Mouse (Mus musculus): ENCODE measurements around the gene Suclg1. TPM values are rescaled to one million over a fixed set of nuclear protein-coding genes. Genes with fewer than 3 reads are reported as not detected.

Gene Suclg1
- 147 TPM for polyA plus RNA-seq (2012; fragmentation: generic; extraction: Trizol)

- Histone ChIP-seq H3ac (ENCODE audit: control insufficient read depth, insufficient read length) (peak within 1 kb of the TSS; percentile 27), H3K4me2 (ENCODE audit: low read depth) (peak within 1 kb of the TSS; percentile 93), H3K36me3 (ENCODE audit: control insufficient read depth, insufficient read depth) (no peaks in the 10 kb centered on the region)
These were observed at the start of gene Suclg1 for GRCm38 (mm10) chr6:73248237-73249048. Gene Suclg1, plus strand, starts transcription at chr6:73248382.

GRCm38 (mm10) chr6:73203724-73204123 is 44.5 kb upstream of the Suclg1 start:
- H3K79me2 ChIP-seq (ENCODE audit: control insufficient read depth, insufficient read depth): no peaks in the 10 kb centered on the region
- no peak overlapping the region for H3K4me2 ChIP-seq (ENCODE audit: low read depth)
- TF ChIP-seq USF1 (IDR thresholded peaks at IDR 0.05; ENCODE audit: low read depth): peak; percentile 73
- TF ChIP-seq E2F4 (IDR thresholded peaks at IDR 0.05; ENCODE audit: insufficient read depth): no peak
- no peaks in the 10 kb centered on the region for H3K36me3 ChIP-seq (ENCODE audit: control insufficient read depth, insufficient read depth)
- H3ac ChIP-seq (ENCODE audit: control insufficient read depth, insufficient read length): no peak overlapping the region
- H3K27me3 ChIP-seq (ENCODE audit: control insufficient read depth, insufficient read depth, insufficient read length): no peaks in the 10 kb centered on the region
- no peak overlapping the region for H3K4me3 ChIP-seq

More at GRCm38 (mm10) chr6:73248237-73249048, at the start of gene Suclg1:
- peak within 1 kb of the TSS; percentile 79 for H3K4me3 ChIP-seq
- TF ChIP-seq POLR2A (IDR thresholded peaks at IDR 0.05; ENCODE audit: insufficient read length, low read depth) (peak; percentile 97), REST (IDR thresholded peaks at IDR 0.05; ENCODE audit: insufficient read depth, insufficient read length) (no peak), CEBPB (IDR thresholded peaks at IDR 0.05; ENCODE audit: insufficient read depth, poor library complexity, severe bottlenecking) (no peak), MYOD1 (IDR thresholded peaks at IDR 0.05; ENCODE audit: control insufficient read depth in 1 of 3, insufficient read length in 2 of 3, low read depth in 2 of 3) (peak in 2 of 3 experiments; percentile 15 to 55), TCF3 (IDR thresholded peaks at IDR 0.05; ENCODE audit: insufficient read length, low read depth) (no peak), E2F4 (IDR thresholded peaks at IDR 0.05; ENCODE audit: insufficient read depth) (no peak), MAX (IDR thresholded peaks at IDR 0.05; ENCODE audit: low read depth) (peak; percentile 100), SRF (IDR thresholded peaks at IDR 0.05; ENCODE audit: control insufficient read depth, insufficient read length, low read depth) (peak; percentile 10), USF1 (IDR thresholded peaks at IDR 0.05; ENCODE audit: low read depth) (no peak), MYOG (IDR thresholded peaks at IDR 0.05; ENCODE audit: control insufficient read depth in 1 of 3, insufficient read depth in 1 of 3, insufficient read length in 2 of 3, low read depth in 2 of 3) (peak in 2 of 3 experiments; percentile 44 to 64), TCF12 (IDR thresholded peaks at IDR 0.05; ENCODE audit: insufficient read depth, poor library complexity, severe bottlenecking) (no peak), POLR2AphosphoS2 (IDR thresholded peaks at IDR 0.05; ENCODE audit: insufficient read length, low read depth) (peak; percentile 97)
- H3K79me2 ChIP-seq (ENCODE audit: control insufficient read depth, insufficient read depth): peaks cover 50% of the 10 kb centered on the region
- no peaks in the 10 kb centered on the region for H3K27me3 ChIP-seq (ENCODE audit: control insufficient read depth, insufficient read depth, insufficient read length)

- H3ac ChIP-seq (ENCODE audit: control insufficient read depth, insufficient read length): no peak overlapping the region
- TF ChIP-seq TCF12 (IDR thresholded peaks at IDR 0.05; ENCODE audit: insufficient read depth, poor library complexity, severe bottlenecking) (no peak), POLR2A (IDR thresholded peaks at IDR 0.05; ENCODE audit: insufficient read length, low read depth) (no peak), SRF (IDR thresholded peaks at IDR 0.05; ENCODE audit: control insufficient read depth, insufficient read length, low read depth) (no peak), USF1 (IDR thresholded peaks at IDR 0.05; ENCODE audit: low read depth) (no peak), E2F4 (IDR thresholded peaks at IDR 0.05; ENCODE audit: insufficient read depth) (no peak), MAX (IDR thresholded peaks at IDR 0.05; ENCODE audit: low read depth) (no peak), POLR2AphosphoS2 (IDR thresholded peaks at IDR 0.05; ENCODE audit: insufficient read length, low read depth) (no peak), MYOG (IDR thresholded peaks at IDR 0.05; ENCODE audit: control insufficient read depth in 1 of 3, insufficient read depth in 1 of 3, insufficient read length in 2 of 3, low read depth in 2 of 3) (no peak), REST (IDR thresholded peaks at IDR 0.05; ENCODE audit: insufficient read depth, insufficient read length) (no peak), TCF3 (IDR thresholded peaks at IDR 0.05; ENCODE audit: insufficient read length, low read depth) (no peak), CEBPB (IDR thresholded peaks at IDR 0.05; ENCODE audit: insufficient read depth, poor library complexity, severe bottlenecking) (no peak), MYOD1 (IDR thresholded peaks at IDR 0.05; ENCODE audit: control insufficient read depth in 1 of 3, insufficient read length in 2 of 3, low read depth in 2 of 3) (no peak)
- H3K4me3 ChIP-seq: no peak overlapping the region
- H3K36me3 ChIP-seq (ENCODE audit: control insufficient read depth, insufficient read depth): no peaks in the 10 kb centered on the region
- no peaks in the 10 kb centered on the region for H3K27me3 ChIP-seq (ENCODE audit: control insufficient read depth, insufficient read depth, insufficient read length)
- no peaks in the 10 kb centered on the region for H3K79me2 ChIP-seq (ENCODE audit: control insufficient read depth, insufficient read depth)
- no peak overlapping the region for H3K4me2 ChIP-seq (ENCODE audit: low read depth)
These were observed 43.2 kb upstream of the Suclg1 start for GRCm38 (mm10) chr6:73204937-73205336.

DNA sequence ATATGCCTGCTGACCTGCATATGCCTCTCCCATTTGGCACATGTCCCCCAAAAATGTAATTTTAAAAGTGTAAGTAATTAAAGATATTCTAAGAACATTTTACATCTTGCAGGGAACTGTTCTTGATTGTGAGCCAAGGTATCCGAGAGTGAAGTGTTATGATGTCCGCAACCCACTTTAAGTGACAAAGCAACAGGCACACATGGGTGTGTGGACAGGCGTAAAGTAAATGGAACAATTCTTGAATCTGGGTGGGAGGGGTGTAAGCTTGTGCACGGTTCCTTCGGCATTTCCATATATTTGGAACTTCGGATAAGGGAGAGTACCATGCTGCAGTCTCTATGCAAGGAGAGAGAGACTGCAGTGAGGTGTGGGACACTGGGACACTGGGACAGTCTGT is 38.6 kb upstream of the Suclg1 start:
- H3K79me2 ChIP-seq (ENCODE audit: control insufficient read depth, insufficient read depth): no peaks in the 10 kb centered on the region
- H3K27me3 ChIP-seq (ENCODE audit: control insufficient read depth, insufficient read depth, insufficient read length): no peaks in the 10 kb centered on the region
- no peak overlapping the region for H3K4me3 ChIP-seq
- TF ChIP-seq TCF3 (IDR thresholded peaks at IDR 0.05; ENCODE audit: insufficient read length, low read depth): no peak
- no peaks in the 10 kb centered on the region for H3K36me3 ChIP-seq (ENCODE audit: control insufficient read depth, insufficient read depth)
- H3K4me2 ChIP-seq (ENCODE audit: low read depth): no peak overlapping the region
- no peak overlapping the region for H3ac ChIP-seq (ENCODE audit: control insufficient read depth, insufficient read length)

GRCm38 (mm10) chr6:73210445-73210972 is 37.7 kb upstream of the Suclg1 start:
- TF ChIP-seq POLR2AphosphoS2 (IDR thresholded peaks at IDR 0.05; ENCODE audit: insufficient read length, low read depth) (no peak), CEBPB (IDR thresholded peaks at IDR 0.05; ENCODE audit: insufficient read depth, poor library complexity, severe bottlenecking) (no peak), REST (IDR thresholded peaks at IDR 0.05; ENCODE audit: insufficient read depth, insufficient read length) (no peak)
- Histone ChIP-seq H3K27me3 (ENCODE audit: control insufficient read depth, insufficient read depth, insufficient read length) (no peaks in the 10 kb centered on the region), H3K79me2 (ENCODE audit: control insufficient read depth, insufficient read depth) (no peaks in the 10 kb centered on the region)

More at GRCm38 (mm10) chr6:73210445-73210972, 37.7 kb upstream of the Suclg1 start:
- H3K4me3 ChIP-seq: no peak overlapping the region
- H3K4me2 ChIP-seq (ENCODE audit: low read depth): peak overlapping the region; percentile 39
- H3K36me3 ChIP-seq (ENCODE audit: control insufficient read depth, insufficient read depth): no peaks in the 10 kb centered on the region
- no peak overlapping the region for H3ac ChIP-seq (ENCODE audit: control insufficient read depth, insufficient read length)
